Mouse (Mus musculus): ENCODE measurements around the gene Gpr137c.

Gpr137c gene

DNA sequence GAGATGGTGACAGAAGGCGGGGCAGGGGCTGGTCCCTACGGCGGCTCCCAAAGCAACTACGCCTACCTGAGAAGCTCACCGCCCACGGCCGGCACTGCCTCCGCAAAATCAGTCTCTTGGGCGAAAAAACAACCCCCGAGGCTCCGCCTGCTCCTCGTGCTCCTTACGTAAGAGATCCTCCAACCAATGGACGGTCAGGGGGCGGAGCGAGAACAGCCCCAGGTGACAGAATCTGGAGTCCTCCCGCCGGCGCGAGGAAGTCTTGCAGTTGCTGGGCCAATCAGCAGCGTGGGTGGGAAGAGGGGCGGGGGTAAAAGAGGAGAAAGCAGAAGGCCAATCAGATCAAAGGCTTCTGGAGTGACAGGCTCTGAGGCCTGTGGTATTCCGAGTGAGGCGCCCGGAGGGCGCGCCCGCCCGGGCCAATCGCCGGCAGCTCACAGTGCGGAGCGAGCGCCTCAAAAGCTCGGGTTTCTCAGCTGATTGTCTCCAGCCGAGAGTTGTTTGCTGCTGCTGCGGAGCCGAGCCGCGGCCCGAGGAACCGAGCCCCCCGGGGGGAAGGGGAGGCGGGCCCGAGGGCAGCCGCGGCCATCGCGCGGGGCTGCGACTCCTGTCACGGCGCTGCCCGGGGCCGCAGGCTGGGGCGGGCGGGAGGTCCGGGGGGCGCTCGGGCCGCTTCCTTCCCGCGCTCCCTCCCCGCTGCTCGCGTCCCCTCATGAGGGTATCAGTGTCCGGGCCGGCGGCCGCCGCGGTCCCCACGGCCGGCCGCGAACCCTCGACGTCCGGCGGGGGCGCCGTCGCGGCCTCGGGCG, at the start of gene Gpr137c:
TSS of gene Gpr137c (plus strand) at position 437 of the 809 bp plus-strand sequence.
- DNase-seq (ENCODE audit: low spot score in 2 of 2), result peak; percentile 98 to 99

DNA sequence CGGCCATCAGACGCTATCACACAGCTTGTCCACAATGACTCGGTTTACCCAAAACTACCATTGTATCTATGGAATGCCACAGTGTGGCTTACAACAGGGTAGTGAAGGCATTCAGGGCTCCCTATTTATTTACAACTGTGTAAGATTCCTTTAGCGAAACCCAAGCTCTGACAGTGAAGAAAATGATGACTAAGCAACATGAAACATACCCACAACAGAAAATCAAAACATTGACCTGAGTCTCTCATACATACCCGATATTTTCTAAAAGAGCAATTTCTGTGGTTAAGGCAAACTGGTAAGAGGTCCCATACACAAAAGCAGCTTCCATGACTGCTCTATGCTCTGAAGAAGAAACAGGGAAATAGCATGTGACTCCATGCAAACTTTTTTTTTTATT, 47.3 kb upstream of the Gpr137c start:
- no peak for DNase-seq (ENCODE audit: low spot score in 2 of 2)

DNA sequence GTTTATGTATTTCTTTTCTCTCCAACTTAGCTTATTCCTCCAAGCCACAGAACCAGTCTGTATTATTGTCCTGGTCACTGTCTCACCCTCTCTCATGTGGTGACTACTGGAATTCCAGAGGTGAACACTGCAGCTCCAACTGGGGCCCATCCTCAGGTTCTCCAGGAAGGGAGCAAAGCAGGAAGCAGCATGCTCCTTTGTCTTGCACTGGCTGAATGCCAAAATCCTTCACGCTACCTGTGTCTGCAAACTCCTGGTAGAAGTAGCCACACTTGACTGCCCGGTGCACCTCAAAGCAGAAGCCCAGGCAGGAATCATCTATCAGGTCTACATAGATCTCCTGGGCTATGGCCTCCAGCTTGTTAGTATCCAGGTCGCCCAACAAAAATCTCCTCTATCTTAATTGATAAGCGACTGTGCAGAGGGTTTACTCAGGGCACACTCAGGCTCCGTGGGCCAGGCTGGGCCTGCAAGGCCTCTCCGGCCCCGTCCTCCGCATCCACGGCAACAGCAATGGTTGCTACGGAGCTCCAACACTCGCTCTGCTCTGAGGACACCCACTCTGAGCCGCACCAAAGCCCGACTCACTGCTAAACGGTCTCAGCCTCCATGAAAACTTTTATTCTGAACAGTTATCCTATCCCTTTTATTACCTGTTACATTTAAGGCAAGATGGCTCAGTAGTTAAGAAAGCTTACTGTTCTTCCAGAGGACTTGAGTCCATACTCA, 44.3 kb upstream of the Gpr137c start:
- no peak for DNase-seq (ENCODE audit: low spot score in 2 of 2)

DNA sequence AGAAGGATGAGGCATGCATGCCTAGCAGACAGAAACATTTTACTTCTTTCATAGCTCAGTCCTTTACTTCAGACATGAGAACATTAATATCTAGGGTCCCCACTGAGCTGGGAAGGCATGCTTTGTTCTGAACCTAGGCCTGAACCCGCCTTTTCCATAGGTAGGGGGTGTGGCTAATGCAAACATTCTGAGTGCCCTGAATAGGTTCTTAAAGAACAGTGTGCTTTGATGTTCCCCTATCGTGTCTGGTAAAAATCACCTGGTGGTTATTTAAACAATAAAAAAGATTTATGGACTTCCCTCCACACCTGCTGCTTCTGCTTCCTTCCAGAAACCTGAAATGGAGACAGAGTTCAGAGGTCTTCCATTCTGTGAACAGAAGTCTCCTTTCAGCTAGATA, 40.3 kb upstream of the Gpr137c start:
- no peak for DNase-seq (ENCODE audit: low spot score in 2 of 2)

DNA sequence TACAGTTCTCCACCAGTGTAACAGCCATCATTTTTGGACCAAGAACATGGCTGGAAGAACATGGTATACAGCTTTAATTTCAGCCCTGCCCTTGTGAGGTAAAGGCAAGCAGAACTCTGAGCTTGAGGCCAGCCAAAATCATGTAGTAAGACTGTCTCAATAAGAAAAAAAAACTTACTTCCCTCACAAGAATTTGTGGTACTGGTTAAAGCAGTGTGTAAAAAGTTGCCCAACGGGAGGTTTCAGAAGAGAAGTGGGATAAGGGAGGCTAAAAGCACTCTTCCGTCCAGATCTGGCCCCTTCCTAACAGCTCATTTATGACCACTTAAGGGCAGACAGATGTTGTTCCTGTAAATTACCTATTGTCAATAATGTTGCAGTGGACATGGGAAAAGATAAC, 39.9 kb upstream of the Gpr137c start:
- DNase-seq (ENCODE audit: low spot score in 2 of 2), result no peak

- no peak for DNase-seq (ENCODE audit: low spot score in 2 of 2)
Measured at GRCm38 (mm10) chr14:45181611-45182010, 37.9 kb upstream of the Gpr137c start.

DNA sequence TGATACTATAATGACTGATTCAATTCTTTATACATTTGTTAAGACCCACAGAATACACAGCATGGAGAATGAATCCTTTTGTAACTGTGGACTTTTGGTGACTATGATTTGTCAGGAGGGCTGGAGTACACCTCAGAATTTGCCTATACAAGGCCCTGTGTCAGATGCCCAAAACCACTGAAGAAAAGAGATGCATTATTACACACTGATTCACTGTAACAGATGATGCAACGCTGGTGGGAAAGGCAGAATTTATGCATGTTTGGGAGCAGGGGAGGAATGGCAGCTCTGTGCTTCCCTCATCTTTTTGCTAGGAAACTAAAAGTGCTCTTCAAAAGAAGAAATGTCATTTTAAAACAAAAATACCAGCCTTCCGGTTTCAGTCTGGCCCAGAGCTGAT, 28.5 kb upstream of the Gpr137c start:
- DNase-seq (ENCODE audit: low spot score in 2 of 2), result no peak

DNA sequence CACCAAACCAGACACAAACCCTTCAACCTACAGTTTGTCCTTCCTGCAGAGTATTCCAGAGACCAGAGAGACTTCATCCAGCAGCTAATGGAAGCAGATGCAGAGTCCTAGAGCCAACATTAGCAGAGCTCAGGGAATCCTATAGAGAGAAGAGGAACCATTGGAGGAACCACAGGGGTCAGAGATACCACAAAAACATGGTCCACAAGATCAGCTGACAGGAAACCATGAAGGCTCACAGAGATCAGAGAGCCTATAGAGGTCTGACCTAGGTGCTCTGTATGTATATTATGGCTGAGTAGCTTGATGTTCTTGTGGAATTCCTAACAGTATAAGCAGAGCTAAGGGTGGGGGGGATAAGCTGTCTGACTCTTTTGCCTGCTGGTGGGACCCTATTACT, 18.9 kb upstream of the Gpr137c start:
- no peak for DNase-seq (ENCODE audit: low spot score in 2 of 2)

DNA sequence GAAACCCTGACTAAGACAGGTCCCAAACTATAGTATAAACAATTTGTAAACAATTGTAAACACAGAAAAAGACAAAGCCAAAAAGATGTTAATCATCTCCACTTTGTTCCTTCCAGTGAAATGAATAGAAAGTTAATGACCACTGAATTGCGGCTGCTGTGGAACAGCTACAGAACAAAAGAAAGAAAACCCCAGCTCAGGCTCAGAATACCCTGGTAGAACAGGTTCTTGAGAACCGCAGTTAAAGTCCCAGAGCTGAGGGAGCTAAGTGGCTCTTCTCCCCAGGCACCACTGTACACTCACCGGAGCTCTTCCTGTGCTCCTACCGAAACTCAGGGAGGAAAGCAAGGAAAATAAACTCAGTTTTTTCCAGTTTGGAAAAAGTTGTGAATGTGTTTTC, 8.8 kb upstream of the Gpr137c start:
- no peak for DNase-seq (ENCODE audit: low spot score in 2 of 2)

GRCm38 (mm10) chr14:45211431-45211830, 8.1 kb upstream of the Gpr137c start:
- no peak for DNase-seq (ENCODE audit: low spot score in 2 of 2)

GRCm38 (mm10) chr14:45216711-45217340, 2.7 kb upstream of the Gpr137c start:
- DNase-seq (ENCODE audit: low spot score in 2 of 2), result no peak

DNA sequence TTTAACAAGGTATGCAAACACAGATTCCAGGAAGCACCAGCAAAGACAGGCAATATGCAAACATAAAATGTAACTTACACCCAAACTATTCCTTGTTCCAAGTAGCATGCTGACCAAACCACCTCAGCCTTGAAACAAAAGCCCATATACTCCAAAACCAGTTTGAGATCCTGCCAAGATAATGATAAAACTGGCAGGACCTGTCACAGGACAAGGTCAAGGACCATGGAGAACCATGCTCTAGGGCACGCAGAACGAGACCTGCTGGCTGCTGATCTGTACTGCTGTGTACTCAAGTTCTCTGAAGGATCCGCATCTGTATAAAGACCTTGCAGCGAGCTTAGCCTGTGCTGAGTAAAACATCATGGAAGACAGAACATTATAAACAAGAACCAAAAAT, 1.8 kb upstream of the Gpr137c start:
- DNase-seq (ENCODE audit: low spot score in 2 of 2), result no peak

- peak; percentile 69 to 79 for DNase-seq (ENCODE audit: low spot score in 2 of 2)
Measured at GRCm38 (mm10) chr14:45220090-45220956, 806 bp downstream of the Gpr137c start, which contains the start of gene Txndc16. Txndc16 (minus strand) TSS chr14:45220328.

DNA sequence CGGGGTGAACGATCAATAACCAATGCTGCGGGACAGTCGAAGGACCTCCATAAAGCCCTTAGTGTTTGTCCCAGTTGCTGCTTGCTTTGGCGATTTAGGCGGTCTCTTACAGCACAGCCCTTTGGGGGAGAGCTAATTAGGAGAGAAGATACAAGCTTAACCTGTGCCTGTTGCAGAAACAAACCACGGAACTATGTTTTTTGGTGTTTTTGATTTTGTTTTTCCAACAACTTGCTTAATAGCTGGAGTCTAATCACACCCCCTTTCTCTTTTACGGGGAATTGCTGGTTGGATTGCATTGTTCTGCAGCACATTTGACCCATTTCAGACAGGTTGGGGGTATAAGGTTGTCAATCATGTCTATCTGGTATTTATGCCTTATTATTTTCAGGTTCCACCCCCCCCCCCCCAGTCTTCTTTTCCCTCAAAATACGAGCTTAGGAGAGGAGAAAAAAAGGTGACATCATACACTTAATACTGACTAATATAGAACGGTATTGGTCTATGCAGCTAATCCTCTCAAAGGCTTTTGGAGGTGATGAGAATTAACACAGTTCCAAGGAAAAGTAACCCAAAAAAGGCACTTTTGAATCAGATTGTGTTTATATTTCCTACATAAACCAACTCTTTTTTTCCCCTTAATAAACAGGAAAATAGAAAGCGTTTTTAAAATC, 1.6 kb downstream of the Gpr137c start:
- no peak for DNase-seq (ENCODE audit: low spot score in 2 of 2)

DNA sequence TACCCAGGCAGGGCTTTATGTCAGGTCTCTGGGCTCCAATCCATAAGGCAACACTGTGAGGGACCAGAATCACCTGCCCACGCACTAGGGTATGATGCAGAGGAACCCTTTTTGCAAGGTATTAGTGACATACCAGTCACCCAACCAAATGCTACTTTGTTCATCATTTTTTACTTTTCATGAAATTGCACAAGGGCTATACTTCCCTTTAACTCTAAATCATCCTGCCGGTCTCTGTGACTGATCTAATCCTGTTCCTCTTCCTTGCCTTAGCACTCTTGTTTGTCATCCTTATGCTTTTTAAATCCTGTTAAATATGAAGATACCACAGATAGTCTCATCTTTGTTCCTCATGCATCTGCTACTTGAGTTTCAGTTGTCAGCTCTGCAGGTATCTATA, 19.5 kb downstream of the Gpr137c start:
- DNase-seq (ENCODE audit: low spot score in 2 of 2), result no peak

DNA sequence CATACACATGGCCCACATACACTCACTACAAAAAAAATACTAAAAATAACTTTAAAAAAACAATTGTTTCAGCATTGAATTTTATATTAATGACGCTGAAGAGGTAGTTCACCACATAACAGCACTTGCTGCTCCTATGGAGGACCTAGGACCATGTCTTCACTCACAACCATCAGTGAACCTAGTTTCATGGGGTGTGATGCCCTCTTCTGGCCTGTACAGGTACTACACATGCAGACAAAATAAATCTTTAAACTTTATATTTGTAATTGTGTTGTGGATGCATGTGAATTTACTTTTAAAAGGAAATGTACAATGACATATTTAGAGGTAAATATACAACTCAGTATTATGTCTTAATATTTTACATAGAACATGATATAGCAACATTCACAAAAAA, 22.1 kb downstream of the Gpr137c start:
- no peak for DNase-seq (ENCODE audit: low spot score in 2 of 2)

DNA sequence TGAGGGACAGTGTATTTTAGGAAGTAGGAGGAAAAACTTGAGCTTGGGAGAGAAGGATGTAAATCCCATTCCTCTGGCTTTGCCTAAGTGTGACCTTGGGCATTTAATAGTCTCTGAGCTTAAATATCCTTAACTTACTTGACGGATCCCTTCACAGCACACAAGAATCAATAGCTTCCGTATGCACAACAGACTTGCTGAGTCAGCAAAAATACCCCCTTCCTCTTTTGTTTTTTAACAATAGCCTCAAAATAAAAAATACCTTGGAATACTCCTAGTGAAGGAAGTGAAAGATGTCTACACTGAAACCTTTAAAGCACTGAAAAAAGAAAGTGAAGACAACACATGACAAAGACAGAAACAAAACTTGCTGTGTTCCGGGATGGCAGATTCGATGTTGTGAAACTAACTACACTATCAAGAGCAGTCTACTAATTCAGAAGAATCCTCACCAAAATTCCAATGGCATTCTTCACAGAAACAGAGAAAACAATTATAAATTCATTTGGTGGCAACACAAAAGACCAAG, 32.1 kb downstream of the Gpr137c start:
- no peak for DNase-seq (ENCODE audit: low spot score in 2 of 2)

GRCm38 (mm10) chr14:45263831-45264592, 44.5 kb downstream of the Gpr137c start:
- no peak for DNase-seq (ENCODE audit: low spot score in 2 of 2)

- no peak for DNase-seq (ENCODE audit: low spot score in 2 of 2)
Measured at GRCm38 (mm10) chr14:45275816-45276215, 56.3 kb downstream of the Gpr137c start.

GRCm38 (mm10) chr14:45282066-45282465, 62.5 kb downstream of the Gpr137c start:
- no peak for DNase-seq (ENCODE audit: low spot score in 2 of 2)

All from left cerebral cortex, adult 9 months (tissue).